Mouse (Mus musculus) intestine, embryonic 15.5 days (tissue): ENCODE measurements around the gene Mctp1. TPM values are rescaled to one million over a fixed set of nuclear protein-coding genes. Genes with fewer than 3 reads are reported as not detected.
"Not testable (repeated sequence)": the region's sequence is repeated elsewhere in the genome, so short reads cannot be mapped to it uniquely, and the experiment has no call there.

Experiments used
- ATAC-seq: fragments of 200-750 bp; cut with Nextera tagmentation; 2 replicates; pipeline ENCODE4 v1.8.0; 2017; ENCODE audit warnings: moderate TSS enrichment, moderate library complexity
- H3K27ac ChIP-seq: fragments of 300-500 bp; sonication (generic); 2 replicates; pipeline ENCODE4 v1.5.1; 2015; ENCODE audit warnings: mild to moderate bottlenecking, inconsistent platforms
- H3K27me3 ChIP-seq: fragments of 300-500 bp; sonication (generic); replicated peaks from 2 replicates; pipeline ENCODE4 v1.6.1; 2015; ENCODE audit warnings: inconsistent platforms
- H3K36me3 ChIP-seq: fragments of 300-500 bp; sonication (generic); 2 replicates; pipeline ENCODE4 v1.6.1; 2015; ENCODE audit warnings: inconsistent platforms
- H3K4me1 ChIP-seq: fragments of 300-500 bp; sonication (generic); replicated peaks from 2 replicates; pipeline ENCODE4 v1.6.1; 2015; ENCODE audit warnings: inconsistent platforms
- H3K4me2 ChIP-seq: fragments of 300-500 bp; sonication (generic); replicated peaks from 2 replicates; pipeline ENCODE4 v1.6.1; 2015; ENCODE audit warnings: mild to moderate bottlenecking, inconsistent platforms
- H3K4me3 ChIP-seq: fragments of 300-500 bp; sonication (generic); replicated peaks from 2 replicates; pipeline ENCODE4 v1.5.1; 2015; ENCODE audit warnings: inconsistent platforms
- H3K9ac ChIP-seq: fragments of 300-500 bp; sonication (generic); 2 replicates; pipeline ENCODE4 v1.6.1; 2015; ENCODE audit warnings: inconsistent platforms
- H3K9me3 ChIP-seq: fragments of 300-500 bp; sonication (generic); 2 replicates; pipeline ENCODE4 v1.6.1; 2016; ENCODE audit warnings: inconsistent platforms
- WGBS: fragments of 180-500 bp; shearing (Covaris S2); methylation state at CpG from one replicate; pipeline ENCODE4 v1.1.7; 2015; 5-methylcytosine and 5-hydroxymethylcytosine counted together
- polyA plus RNA-seq: library from polyadenylated mRNA; unstranded; fragments of >200 nt; fragmentation: Nextera tagmentation; extraction: Ambion mirVana; gene quantifications from 2 replicates; pipeline ENCODE4 v1.2.1, GENCODE M21; 2015

Gene Mctp1
- polyA plus RNA-seq, result 0.44 and 0.62 TPM in 2 replicates

DNA sequence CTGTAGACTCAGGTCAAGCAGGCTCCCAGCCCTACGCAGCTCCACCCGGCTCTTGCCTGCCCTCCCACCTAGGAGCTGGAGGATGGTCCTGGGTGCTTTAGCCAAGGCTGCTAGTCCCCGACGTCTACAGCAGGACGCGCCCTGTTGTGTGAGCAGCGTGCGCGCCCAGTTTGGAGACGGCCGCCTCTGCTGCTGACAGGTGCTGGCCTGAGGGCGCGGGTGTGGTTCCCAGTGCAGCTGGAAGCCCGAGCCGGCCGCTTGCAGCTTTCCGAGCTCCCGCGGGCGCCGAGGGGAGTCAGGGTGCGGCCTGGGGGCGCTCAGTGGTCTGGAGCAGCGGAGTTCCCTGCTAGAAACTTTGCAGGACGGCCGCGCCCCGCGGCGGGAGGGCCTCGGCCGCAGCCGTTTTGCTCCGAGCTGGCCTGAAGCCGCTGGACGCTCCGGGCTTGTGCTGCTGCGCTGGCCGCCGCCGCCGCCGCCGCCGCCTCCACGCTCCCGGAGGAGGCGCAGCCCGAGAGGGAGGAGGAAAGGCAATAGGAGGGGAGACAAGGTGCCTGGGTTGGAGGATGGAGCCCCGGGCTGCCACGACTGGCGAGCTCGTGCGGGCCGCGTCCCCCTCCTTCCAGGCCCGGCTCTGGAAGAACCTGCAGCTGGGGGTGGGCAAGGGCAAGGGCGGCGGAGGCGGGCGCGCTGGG is at the start of gene Mctp1:
Mctp1 (plus strand) TSS at position 564 of the 692 bp plus-strand sequence.
- Histone ChIP-seq H3K4me1 (peaks cover 11% of the 10 kb centered on the region), H3K27ac (peak within 1 kb of the TSS; percentile 48), H3K27me3 (peaks cover 6% of the 10 kb centered on the region), H3K9ac (peak within 1 kb of the TSS; percentile 48), H3K9me3 (no peaks in the 10 kb centered on the region), H3K4me2 (peak within 1 kb of the TSS; percentile 99), H3K36me3 (no peaks in the 10 kb centered on the region), H3K4me3 (peak within 1 kb of the TSS; percentile 63)
- ATAC-seq, result peak; percentile 97
- WGBS, result under 1% methylated on average over 58 of the region's 62 CpGs

DNA sequence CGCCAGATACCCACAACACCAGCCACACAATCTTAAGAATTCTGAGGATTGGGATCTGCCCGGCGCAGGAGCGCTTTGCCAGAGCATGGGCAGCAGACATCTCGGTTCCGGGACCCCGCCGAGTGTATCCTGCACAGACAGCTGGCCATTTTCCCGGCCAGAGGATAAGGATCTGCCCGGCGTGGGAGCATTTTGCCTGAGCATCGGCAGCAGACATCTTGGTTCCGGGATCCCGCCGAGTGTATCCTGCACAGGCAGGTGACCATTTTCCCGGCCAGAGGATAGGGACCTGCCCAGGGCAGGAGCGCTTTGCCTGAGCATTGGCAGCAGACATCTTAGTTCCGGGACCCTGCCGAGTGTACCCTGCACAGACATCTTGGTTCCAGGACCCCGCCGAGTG is 38.4 kb upstream of the Mctp1 start:
- H3K27ac ChIP-seq, H3K4me1 ChIP-seq, H3K9ac ChIP-seq, H3K4me2 ChIP-seq, H3K27me3 ChIP-seq, H3K9me3 ChIP-seq, H3K4me3 ChIP-seq, H3K36me3 ChIP-seq, ATAC-seq: not testable (repeated sequence)
- WGBS, result 68% methylated on average over 21 of the region's 21 CpGs

DNA sequence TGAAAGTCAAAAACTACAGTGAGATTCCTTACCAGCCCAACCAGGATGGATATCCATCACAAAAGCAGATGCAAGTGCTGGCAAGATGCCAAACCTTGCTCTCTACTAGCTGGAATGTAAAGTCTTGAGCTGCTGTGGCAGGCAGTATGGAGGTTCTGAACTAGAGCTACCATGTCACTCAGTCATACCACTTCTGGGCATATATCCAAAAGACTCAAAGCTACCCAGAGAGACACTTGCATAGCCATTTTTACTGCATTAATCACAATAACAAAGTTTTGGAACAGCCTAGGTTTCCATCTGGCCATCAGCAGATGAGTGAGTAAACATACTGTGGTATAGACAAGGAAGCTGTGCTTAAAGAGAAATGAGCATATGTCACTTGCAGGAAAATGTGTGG is 25.6 kb upstream of the Mctp1 start:
- Histone ChIP-seq H3K36me3 (no peaks in the 10 kb centered on the region), H3K4me1 (no peaks in the 10 kb centered on the region), H3K9me3 (no peaks in the 10 kb centered on the region), H3K4me2 (no peak overlapping the region), H3K27ac (no peak overlapping the region), H3K27me3 (no peaks in the 10 kb centered on the region), H3K9ac (no peak overlapping the region), H3K4me3 (no peak overlapping the region)
- ATAC-seq, result no peak

DNA sequence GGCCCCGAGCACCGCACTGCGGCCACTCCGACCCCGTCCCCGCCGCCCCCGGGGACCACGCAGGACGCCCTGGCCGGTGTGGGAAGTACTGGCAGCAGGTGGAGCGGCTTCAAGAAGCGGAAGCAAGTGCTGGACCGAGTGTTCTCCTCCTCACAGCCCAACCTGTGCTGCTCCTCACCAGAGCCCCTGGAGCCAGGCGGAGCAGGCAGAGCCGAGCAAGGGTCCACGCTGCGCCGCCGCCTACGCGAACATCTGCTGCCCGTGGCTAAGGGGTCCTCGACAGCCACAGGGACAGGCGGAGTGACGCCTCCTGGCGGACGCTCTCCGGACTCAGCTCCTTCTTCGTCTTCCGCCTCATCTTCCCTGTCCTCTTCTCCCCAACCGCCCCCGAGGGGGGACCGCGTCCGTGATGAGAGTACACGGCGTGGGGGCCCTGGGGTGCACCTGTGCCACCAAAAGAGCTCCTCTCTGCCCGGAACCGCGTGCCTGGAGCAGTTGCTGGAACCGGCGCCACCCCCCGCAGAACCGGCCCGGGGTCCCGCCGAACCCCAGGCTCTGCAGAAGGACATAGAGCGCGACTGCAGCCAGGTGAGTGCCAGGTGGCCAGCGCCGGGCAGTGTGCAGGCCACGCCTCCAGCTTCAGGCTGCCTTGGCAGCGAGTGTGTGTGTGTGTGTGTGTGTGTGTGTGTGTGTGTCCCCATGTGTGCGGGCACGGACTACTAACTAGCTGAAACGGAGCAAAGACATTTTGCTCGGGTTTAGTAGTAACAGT is 515 bp downstream of the Mctp1 start:
- peak overlapping the region; percentile 99 for H3K4me2 ChIP-seq
- H3K27ac ChIP-seq, result 0 out of 2 replicates have a peak overlapping the region, but pooled peaks have one; percentile 11
- WGBS, result 2% methylated on average over 58 of the region's 58 CpGs
- peak overlapping the region; percentile 63 for H3K4me3 ChIP-seq
- H3K27me3 ChIP-seq, result peaks cover 6% of the 10 kb centered on the region
- H3K4me1 ChIP-seq, result peaks cover 11% of the 10 kb centered on the region
- H3K9ac ChIP-seq, result peak overlapping the region; percentile 48
- no peaks in the 10 kb centered on the region for H3K9me3 ChIP-seq
- H3K36me3 ChIP-seq, result no peaks in the 10 kb centered on the region
- ATAC-seq, result peak; percentile 87

DNA sequence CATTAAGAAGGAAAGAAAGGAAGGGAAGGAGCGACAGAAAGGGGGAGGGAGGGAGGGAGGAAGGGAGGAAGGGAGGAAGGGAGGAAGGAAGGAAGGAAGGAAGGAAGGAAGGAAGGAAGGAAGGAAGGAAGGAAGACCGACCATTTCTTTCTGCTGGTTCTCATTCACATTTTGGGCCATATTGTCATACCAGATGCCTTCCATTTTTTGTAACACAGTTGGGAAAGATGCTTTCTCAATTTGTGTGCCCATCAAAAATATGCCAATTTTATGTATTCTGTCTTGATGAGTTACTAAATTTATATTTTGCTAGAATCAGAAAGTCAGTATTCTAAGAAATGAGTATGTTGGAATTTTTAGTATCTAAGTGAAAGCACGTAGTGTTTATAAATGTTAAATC is 4.3 kb downstream of the Mctp1 start:
- Histone ChIP-seq H3K27me3 (peaks cover 5% of the 10 kb centered on the region), H3K4me2 (no peak overlapping the region), H3K9ac (no peak overlapping the region), H3K4me3 (no peak overlapping the region), H3K4me1 (peaks cover 11% of the 10 kb centered on the region), H3K9me3 (no peaks in the 10 kb centered on the region), H3K27ac (no peak overlapping the region), H3K36me3 (no peaks in the 10 kb centered on the region)
- no peak for ATAC-seq
- WGBS, result 58% methylated on average over 3 of the region's 3 CpGs

DNA sequence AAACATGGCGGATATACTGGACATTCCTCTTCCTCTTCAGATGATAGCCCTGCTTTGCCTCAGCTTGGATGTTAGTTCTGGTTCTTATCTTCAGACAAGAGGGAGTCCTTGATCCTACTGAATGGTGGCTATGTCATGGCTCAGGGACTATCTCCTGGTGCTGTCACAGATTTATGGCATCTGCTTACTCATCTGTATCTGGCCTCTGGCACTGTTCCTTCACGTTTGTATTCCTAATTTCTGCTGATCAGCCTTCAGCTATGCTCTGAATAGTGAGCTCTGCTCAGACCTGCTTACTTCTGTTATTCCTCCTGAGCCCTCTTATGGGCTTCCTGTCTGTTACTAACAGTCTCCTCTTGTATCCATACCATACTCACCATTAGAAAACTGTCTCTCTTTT is 7.6 kb downstream of the Mctp1 start:
- Histone ChIP-seq H3K27me3 (no peaks in the 10 kb centered on the region), H3K36me3 (no peaks in the 10 kb centered on the region), H3K9me3 (no peaks in the 10 kb centered on the region), H3K4me2 (no peak overlapping the region), H3K4me1 (no peaks in the 10 kb centered on the region), H3K9ac (no peak overlapping the region), H3K4me3 (no peak overlapping the region), H3K27ac (no peak overlapping the region)
- no peak for ATAC-seq
- 47% methylated on average over 2 of the region's 2 CpGs for WGBS

DNA sequence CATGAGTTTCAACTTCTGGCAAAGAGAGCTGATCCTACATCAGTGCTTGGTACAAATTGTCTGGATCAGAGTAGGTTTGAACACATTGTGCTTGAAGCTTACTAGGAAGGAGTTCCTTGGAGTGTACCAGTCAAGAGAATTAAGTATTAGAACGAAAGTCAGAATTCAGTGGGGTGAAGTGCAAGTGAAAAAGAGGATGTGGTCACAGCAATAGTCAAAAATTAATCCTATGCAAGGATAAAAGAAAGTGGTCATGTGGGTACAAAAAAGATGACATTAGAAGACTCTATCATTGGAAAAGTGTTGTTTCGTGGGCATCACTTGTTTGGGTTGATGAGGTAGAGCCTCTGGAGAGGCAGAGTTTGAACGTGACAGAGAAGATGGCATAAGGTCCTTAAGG is 8.8 kb downstream of the Mctp1 start:
- no peak for ATAC-seq

DNA sequence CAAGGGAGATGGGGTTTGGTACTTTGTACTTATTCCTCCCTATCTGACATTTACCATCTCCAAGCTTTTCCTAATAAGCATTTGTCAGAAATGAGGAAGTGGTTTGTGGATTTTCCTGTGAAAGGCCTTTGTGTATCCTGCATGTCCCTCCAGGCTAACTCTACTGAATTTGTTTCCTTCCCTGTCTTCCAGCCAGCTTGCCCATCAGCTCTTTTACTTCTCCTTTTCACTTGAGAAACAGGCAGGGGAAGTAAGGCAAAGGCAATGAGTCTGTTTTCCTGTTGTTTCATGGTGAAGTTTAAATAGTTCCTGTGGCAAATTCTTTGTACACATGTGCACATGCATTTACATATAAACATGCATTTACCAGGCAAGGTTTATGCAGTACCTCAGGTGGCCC is 11.6 kb downstream of the Mctp1 start:
- H3K27ac ChIP-seq, result no peak overlapping the region
- H3K4me2 ChIP-seq, result no peak overlapping the region
- no peak overlapping the region for H3K9ac ChIP-seq
- no peak overlapping the region for H3K4me3 ChIP-seq
- no peaks in the 10 kb centered on the region for H3K4me1 ChIP-seq
- no peak for ATAC-seq
- no peaks in the 10 kb centered on the region for H3K9me3 ChIP-seq
- no peaks in the 10 kb centered on the region for H3K36me3 ChIP-seq
- no peaks in the 10 kb centered on the region for H3K27me3 ChIP-seq

More for the DNA sequence above, 8.8 kb downstream of the Mctp1 start:
- no peak overlapping the region for H3K4me3 ChIP-seq
- WGBS, result 82% methylated on average over 3 of the region's 3 CpGs
- no peak overlapping the region for H3K9ac ChIP-seq
- H3K27ac ChIP-seq, result no peak overlapping the region
- H3K27me3 ChIP-seq, result no peaks in the 10 kb centered on the region
- H3K9me3 ChIP-seq, result no peaks in the 10 kb centered on the region
- no peak overlapping the region for H3K4me2 ChIP-seq
- no peaks in the 10 kb centered on the region for H3K36me3 ChIP-seq
- no peaks in the 10 kb centered on the region for H3K4me1 ChIP-seq

DNA sequence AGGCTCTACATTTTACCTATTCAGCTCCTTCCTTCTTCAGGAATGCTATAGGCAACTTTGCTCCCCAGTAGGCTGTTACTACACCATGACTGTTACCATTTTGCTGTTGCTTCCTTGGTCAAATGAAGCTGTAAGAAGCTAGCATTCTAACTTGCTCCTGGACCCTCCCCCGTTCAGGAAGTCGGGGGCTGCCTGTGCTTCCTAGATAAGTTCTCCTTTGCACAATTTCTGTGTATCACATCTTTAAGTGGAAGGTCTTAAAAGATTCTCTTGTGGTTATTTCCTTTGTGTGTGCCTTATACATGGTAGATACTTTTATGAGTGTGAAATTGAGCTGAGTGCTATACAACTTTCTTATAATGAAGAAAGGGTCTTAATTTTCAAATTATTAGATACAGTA is 25.0 kb downstream of the Mctp1 start:
- no peak overlapping the region for H3K4me3 ChIP-seq
- no peak overlapping the region for H3K27ac ChIP-seq
- no peak overlapping the region for H3K4me2 ChIP-seq
- ATAC-seq, result no peak
- WGBS, result 80% methylated on average over 2 of the region's 2 CpGs
- H3K36me3 ChIP-seq, result no peaks in the 10 kb centered on the region
- no peak overlapping the region for H3K9ac ChIP-seq
- H3K4me1 ChIP-seq, result no peaks in the 10 kb centered on the region
- H3K9me3 ChIP-seq, result no peaks in the 10 kb centered on the region
- H3K27me3 ChIP-seq, result no peaks in the 10 kb centered on the region

DNA sequence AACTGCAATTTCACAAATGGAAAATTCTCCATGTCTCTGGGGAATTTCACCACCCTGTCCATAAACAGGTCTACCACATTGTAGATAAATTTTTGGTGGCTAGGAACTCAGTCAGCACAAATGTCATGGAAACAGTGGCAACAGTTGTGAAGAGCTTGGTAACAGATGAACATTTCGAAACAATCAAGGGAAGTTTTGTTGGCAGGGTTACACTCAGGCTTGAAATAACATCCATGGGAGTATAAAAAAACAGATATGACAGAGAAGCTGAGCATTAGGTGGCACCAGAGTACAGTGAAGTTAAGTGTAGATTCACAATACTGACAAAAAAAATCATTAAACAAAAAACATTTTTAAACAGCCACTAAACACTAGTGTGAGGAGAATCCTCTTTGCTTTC is 26.3 kb downstream of the Mctp1 start:
- no peak overlapping the region for H3K27ac ChIP-seq
- H3K36me3 ChIP-seq, result no peaks in the 10 kb centered on the region
- no peak overlapping the region for H3K9ac ChIP-seq
- H3K4me1 ChIP-seq, result no peaks in the 10 kb centered on the region
- no peak overlapping the region for H3K4me2 ChIP-seq
- no peak overlapping the region for H3K4me3 ChIP-seq
- no peaks in the 10 kb centered on the region for H3K9me3 ChIP-seq
- 77% methylated on average over 1 of the region's 1 CpGs for WGBS
- no peak for ATAC-seq
- no peaks in the 10 kb centered on the region for H3K27me3 ChIP-seq

DNA sequence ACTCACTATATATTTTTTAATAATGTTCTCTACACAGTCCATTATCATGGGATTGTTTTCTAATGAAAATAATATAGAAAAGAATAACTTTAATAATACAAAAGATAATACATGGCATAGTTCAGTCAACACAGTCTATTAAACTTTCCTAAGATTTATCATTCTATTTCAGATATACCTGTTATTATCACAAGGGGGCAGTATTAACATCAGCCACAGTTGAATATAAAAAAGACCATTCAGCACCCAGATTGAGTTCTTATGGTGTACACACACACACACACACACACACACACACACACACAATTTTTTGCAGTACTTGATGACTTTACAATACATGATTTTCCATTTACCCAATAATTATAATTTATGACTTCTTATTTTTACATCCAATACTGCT is 31.0 kb downstream of the Mctp1 start:
- Histone ChIP-seq H3K4me3 (no peak overlapping the region), H3K9me3 (no peaks in the 10 kb centered on the region), H3K4me2 (no peak overlapping the region), H3K36me3 (no peaks in the 10 kb centered on the region), H3K9ac (no peak overlapping the region), H3K27me3 (no peaks in the 10 kb centered on the region), H3K4me1 (no peaks in the 10 kb centered on the region), H3K27ac (no peak overlapping the region)
- no peak for ATAC-seq

DNA sequence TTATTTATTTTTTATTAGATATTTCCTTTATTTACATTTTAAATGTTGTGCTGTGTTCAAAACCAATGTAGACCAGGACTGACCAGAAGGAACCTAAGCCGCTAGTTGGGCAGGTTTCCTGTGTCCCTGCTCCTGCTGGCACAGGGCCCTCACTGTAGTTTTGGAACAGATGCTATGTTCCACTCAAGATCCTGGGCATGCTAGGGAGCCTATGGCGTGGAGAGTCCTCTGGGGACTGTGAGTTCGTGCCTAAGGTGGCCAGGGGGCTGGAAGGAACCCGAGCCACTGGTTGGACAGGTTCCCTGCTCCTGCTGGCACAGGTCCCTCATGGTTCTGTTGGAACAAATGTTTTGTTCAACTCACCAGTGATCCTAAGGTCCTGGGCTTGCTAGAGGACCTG is 35.8 kb downstream of the Mctp1 start:
- ATAC-seq, result no peak
- Histone ChIP-seq H3K4me2 (no peak overlapping the region), H3K4me3 (no peak overlapping the region), H3K36me3 (no peaks in the 10 kb centered on the region), H3K9ac (no peak overlapping the region), H3K27me3 (no peaks in the 10 kb centered on the region), H3K27ac (no peak overlapping the region), H3K4me1 (no peaks in the 10 kb centered on the region), H3K9me3 (no peaks in the 10 kb centered on the region)
- WGBS, result 80% methylated on average over 4 of the region's 4 CpGs

DNA sequence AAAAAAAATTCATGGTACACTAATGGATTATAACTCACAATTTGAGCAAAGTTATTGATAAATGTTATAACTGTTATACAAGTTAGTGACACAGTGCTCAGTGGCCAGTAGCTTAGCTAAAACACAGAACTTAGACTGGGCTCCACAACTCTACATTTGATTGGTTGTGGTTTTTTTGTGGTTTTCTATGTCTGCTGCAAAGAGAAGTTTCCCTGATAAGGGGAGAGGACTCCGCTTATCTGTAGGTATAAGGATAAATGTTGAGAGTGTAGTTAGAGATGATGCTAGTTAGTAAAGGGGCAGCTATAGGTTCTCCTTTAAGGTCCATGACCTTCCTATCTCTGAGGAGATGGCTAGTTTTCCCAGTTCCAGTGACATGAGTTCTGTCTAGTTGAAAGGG is 36.7 kb downstream of the Mctp1 start:
- Histone ChIP-seq H3K27ac (no peak overlapping the region), H3K4me1 (no peaks in the 10 kb centered on the region), H3K4me3 (no peak overlapping the region), H3K4me2 (no peak overlapping the region), H3K9ac (no peak overlapping the region), H3K36me3 (no peaks in the 10 kb centered on the region), H3K9me3 (no peaks in the 10 kb centered on the region), H3K27me3 (no peaks in the 10 kb centered on the region)
- WGBS, result 97% methylated on average over 1 of the region's 1 CpGs
- no peak for ATAC-seq
